Mouse (Mus musculus) CH12.LX (cell line): ENCODE results near the gene Smim20.

Experiments
- CHD2 ChIP-seq: IDR thresholded peaks from 2 replicates; pipeline ENCODE4 v1.6.1; 2011; ENCODE audit warnings: low read length, improper control_type of control experiment
- CTCF ChIP-seq, 2 experiments: IDR thresholded peaks in 1 of 2; conservative IDR thresholded peaks in 1 of 2; 2 replicates each; pipeline ENCODE4 v1.5.1; 2011 to 2012; ENCODE audit warnings: low read depth in 2 of 2, low read length in 2 of 2, improper control_type of control experiment in 1 of 2, inconsistent platforms in 1 of 2, mild to moderate bottlenecking in 1 of 2, moderate library complexity in 1 of 2
- E2F4 ChIP-seq: IDR thresholded peaks from 2 replicates; pipeline ENCODE4 v1.6.1; 2011; ENCODE audit warnings: low read depth, low read length, improper control_type of control experiment; ENCODE audit not compliant: insufficient replicate concordance
- EP300 ChIP-seq: IDR thresholded peaks from 2 replicates; pipeline ENCODE4 v1.6.1; 2011; ENCODE audit warnings: low read length, improper control_type of control experiment
- GABPA ChIP-seq: IDR thresholded peaks from 2 replicates; pipeline ENCODE4 v1.6.1; 2012; ENCODE audit warnings: low read depth, low read length, improper control_type of control experiment, inconsistent platforms; ENCODE audit not compliant: insufficient replicate concordance
- POLR2A ChIP-seq: IDR thresholded peaks from 2 replicates; pipeline ENCODE4 v1.6.1; 2011; ENCODE audit warnings: low read depth, mild to moderate bottlenecking, improper control_type of control experiment, low read length
- RAD21 ChIP-seq: IDR thresholded peaks from 2 replicates; pipeline ENCODE4 v1.6.1; 2011; ENCODE audit warnings: low read depth, mild to moderate bottlenecking, low read length, improper control_type of control experiment, moderate library complexity
- SIN3A ChIP-seq: IDR thresholded peaks from 2 replicates; pipeline ENCODE4 v1.6.1; 2012; ENCODE audit warnings: low read length, improper control_type of control experiment, inconsistent platforms
- TCF12 ChIP-seq: IDR thresholded peaks from 2 replicates; pipeline ENCODE4 v1.6.1; 2014; ENCODE audit warnings: low read depth, mild to moderate bottlenecking, inconsistent platforms, low read length, improper control_type of control experiment
- USF1 ChIP-seq: IDR thresholded peaks from 2 replicates; pipeline ENCODE4 v1.6.1; 2014; ENCODE audit warnings: low read depth, mild to moderate bottlenecking, inconsistent platforms, low read length, improper control_type of control experiment
- USF2 ChIP-seq: conservative IDR thresholded peaks from 2 replicates; pipeline ENCODE4 v1.6.1; 2011; ENCODE audit warnings: low read depth, low read length, improper control_type of control experiment
- ZMIZ1 ChIP-seq: IDR thresholded peaks from 2 replicates; pipeline ENCODE4 v1.6.1; 2012; ENCODE audit warnings: low read depth, mild to moderate bottlenecking, inconsistent platforms, low read length, improper control_type of control experiment

GRCm38 (mm10) chr5:53306864-53307263 is 40.0 kb downstream of the Smim20 start:
- TF ChIP-seq CHD2 (no peak), CTCF (conservative IDR thresholded peaks at IDR 0.05 in 1 of 2, IDR thresholded peaks at IDR 0.05 in 1 of 2; ENCODE audit: low read depth in 2 of 2, low read length in 2 of 2) (no peak), TCF12 (no peak), USF1 (no peak), POLR2A (no peak), EP300 (no peak), E2F4 (no peak), USF2 (no peak), RAD21 (no peak), GABPA (no peak), SIN3A (no peak), ZMIZ1 (no peak)
